Mouse (Mus musculus) E14TG2a.4 (cell line): ENCODE data around the gene Trappc3l.

Experiments
- H3K27me3 ChIP-seq: 2 replicates; pipeline ENCODE4 v1.6.1; 2014; ENCODE audit warnings: low read length, control low read depth; ENCODE audit not compliant: insufficient read depth
- H3K36me3 ChIP-seq: 2 replicates; pipeline ENCODE4 v1.6.1; 2014; ENCODE audit warnings: low read length, control low read depth; ENCODE audit not compliant: insufficient read depth
- H3K4me1 ChIP-seq: replicated peaks from 2 replicates; pipeline ENCODE4 v1.6.1; 2014; ENCODE audit warnings: low read depth, low read length, control low read depth
- H3K4me3 ChIP-seq: replicated peaks from 2 replicates; pipeline ENCODE4 v1.5.1; 2014; ENCODE audit warnings: mild to moderate bottlenecking, low read length
- H3K9me3 ChIP-seq: 2 replicates; pipeline ENCODE4 v1.6.1; 2014; ENCODE audit warnings: low read length, control low read depth
- CTCF ChIP-seq: conservative IDR thresholded peaks from 2 replicates; pipeline ENCODE4 v1.5.1; 2014; ENCODE audit warnings: low read length
- NANOG ChIP-seq: IDR thresholded peaks from 2 replicates; pipeline ENCODE4 v1.6.1; 2014; ENCODE audit warnings: borderline replicate concordance, low read length, mixed read lengths
- POU5F1 ChIP-seq: IDR thresholded peaks from 2 replicates; pipeline ENCODE4 v1.6.1; 2014; ENCODE audit warnings: low read length, borderline replicate concordance

Gene Trappc3l

GRCm38 (mm10) chr10:34131356-34131755 lies 94.0 kb downstream of the Trappc3l start:
- Histone ChIP-seq H3K9me3 (peaks cover 18% of the 10 kb centered on the region), H3K27me3 (peaks cover 27% of the 10 kb centered on the region), H3K36me3 (no peaks in the 10 kb centered on the region), H3K4me1 (peaks cover 15% of the 10 kb centered on the region), H3K4me3 (no peak overlapping the region)
- TF ChIP-seq NANOG (no peak), CTCF (no peak), POU5F1 (no peak)

- Histone ChIP-seq H3K9me3 (peaks cover 23% of the 10 kb centered on the region), H3K4me3 (no peak overlapping the region), H3K36me3 (no peaks in the 10 kb centered on the region), H3K27me3 (no peaks in the 10 kb centered on the region), H3K4me1 (peaks cover 5% of the 10 kb centered on the region)
- TF ChIP-seq CTCF (no peak), POU5F1 (no peak), NANOG (no peak)
Measured at GRCm38 (mm10) chr10:34136432-34136831, 99.0 kb downstream of the Trappc3l start.

GRCm38 (mm10) chr10:34138027-34138426 lies 100.6 kb downstream of the Trappc3l start:
- Histone ChIP-seq H3K36me3 (no peaks in the 10 kb centered on the region), H3K4me1 (peaks cover 5% of the 10 kb centered on the region)

GRCm38 (mm10) chr10:34139768-34140167 lies 102.4 kb downstream of the Trappc3l start:
- H3K36me3 ChIP-seq, result no peaks in the 10 kb centered on the region
- peaks cover 27% of the 10 kb centered on the region for H3K9me3 ChIP-seq
- H3K27me3 ChIP-seq, result no peaks in the 10 kb centered on the region
- H3K4me3 ChIP-seq, result no peak overlapping the region
- TF ChIP-seq CTCF (no peak), POU5F1 (no peak), NANOG (no peak)
- peaks cover 5% of the 10 kb centered on the region for H3K4me1 ChIP-seq

More at GRCm38 (mm10) chr10:34138027-34138426, 100.6 kb downstream of the Trappc3l start:
- Histone ChIP-seq H3K27me3 (no peaks in the 10 kb centered on the region), H3K4me3 (no peak overlapping the region), H3K9me3 (peaks cover 33% of the 10 kb centered on the region)
- TF ChIP-seq NANOG (no peak), CTCF (no peak), POU5F1 (no peak)

- H3K36me3 ChIP-seq, result no peaks in the 10 kb centered on the region
- TF ChIP-seq NANOG, result no peak
- no peak for TF ChIP-seq CTCF
- TF ChIP-seq POU5F1, result no peak
- H3K27me3 ChIP-seq, result no peaks in the 10 kb centered on the region
- peaks cover 5% of the 10 kb centered on the region for H3K4me1 ChIP-seq
- no peak overlapping the region for H3K4me3 ChIP-seq
- peaks cover 15% of the 10 kb centered on the region; the same call in 1 of the 2 replicates for H3K9me3 ChIP-seq
Measured at GRCm38 (mm10) chr10:34141693-34142092, 104.3 kb downstream of the Trappc3l start.

- Histone ChIP-seq H3K36me3 (peaks cover 33% of the 10 kb centered on the region), H3K9me3 (no peaks in the 10 kb centered on the region)
Measured at GRCm38 (mm10) chr10:34149772-34150171, 112.4 kb downstream of the Trappc3l start.

GRCm38 (mm10) chr10:34150454-34150853 lies 113.1 kb downstream of the Trappc3l start:
- Histone ChIP-seq H3K36me3 (peaks cover 33% of the 10 kb centered on the region), H3K9me3 (no peaks in the 10 kb centered on the region), H3K27me3 (no peaks in the 10 kb centered on the region), H3K4me3 (no peak overlapping the region), H3K4me1 (peaks cover 4% of the 10 kb centered on the region; the same call in 1 of the 2 replicates)
- no peak for TF ChIP-seq POU5F1
- TF ChIP-seq NANOG, result no peak
- TF ChIP-seq CTCF, result no peak

More at GRCm38 (mm10) chr10:34149772-34150171, 112.4 kb downstream of the Trappc3l start:
- H3K4me3 ChIP-seq, result no peak overlapping the region
- TF ChIP-seq NANOG (no peak), POU5F1 (no peak), CTCF (no peak)
- no peaks in the 10 kb centered on the region for H3K27me3 ChIP-seq
- H3K4me1 ChIP-seq, result peaks cover 4% of the 10 kb centered on the region; the same call in 1 of the 2 replicates

GRCm38 (mm10) chr10:34151827-34152226 lies 114.4 kb downstream of the Trappc3l start:
- H3K4me1 ChIP-seq, result peaks cover 5% of the 10 kb centered on the region; the same call in 1 of the 2 replicates
- H3K9me3 ChIP-seq, result no peaks in the 10 kb centered on the region
- no peak overlapping the region for H3K4me3 ChIP-seq
- no peaks in the 10 kb centered on the region for H3K27me3 ChIP-seq
- peaks cover 46% of the 10 kb centered on the region for H3K36me3 ChIP-seq
- TF ChIP-seq CTCF, result no peak; the same call in 1 of the 2 replicates
- TF ChIP-seq POU5F1, result no peak
- no peak for TF ChIP-seq NANOG
